Mouse (Mus musculus): Measurements from ENCODE around the gene Srgap2.

DNA sequence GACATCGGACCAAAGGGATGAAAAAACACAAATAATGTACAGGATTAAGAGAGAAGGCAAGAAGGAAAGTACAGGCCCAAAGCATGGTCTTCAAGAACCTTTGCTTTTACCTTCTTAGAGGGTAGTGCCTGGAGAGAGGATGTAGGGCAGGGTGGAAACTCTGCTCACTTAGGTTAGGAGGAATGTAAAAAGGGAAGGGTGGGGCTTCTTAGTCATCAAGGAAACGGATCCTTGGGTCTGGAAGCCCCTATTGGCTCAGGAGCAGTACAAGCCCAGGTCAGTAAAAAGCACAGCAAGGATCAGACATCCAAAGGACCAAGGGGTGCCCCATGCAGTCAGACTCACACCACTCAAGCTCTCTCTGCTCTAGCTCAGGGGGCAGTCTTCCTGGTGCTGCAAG, 239.9 kb downstream of the Srgap2 start:
- TF ChIP-seq POLR2A (IDR thresholded peaks at IDR 0.05; ENCODE audit: borderline replicate concordance, low read depth, low read length) = no peak
- no peak for TF ChIP-seq CTCF (IDR thresholded peaks at IDR 0.05; ENCODE audit: low read depth, low read length)

Data from bone marrow macrophage, adult 2 months (primary cell).